Mouse (Mus musculus) forebrain, embryonic 11.5 days (tissue): ENCODE data around the gene Cacna2d1. TPM values are rescaled to one million over a fixed set of nuclear protein-coding genes. Genes with fewer than 3 reads are reported as not detected.

ENCODE experiments used
- ATAC-seq: fragments of 200-750 bp; cut with Nextera tagmentation; replicated peaks from 2 replicates; pipeline ENCODE4 v1.8.0; 2017; ENCODE audit warnings: moderate TSS enrichment; ENCODE audit not compliant: low FRiP score
- DNase-seq: peaks from one replicate; pipeline ENCODE4 v3.0.0-alpha.2; 2017; ENCODE audit warnings: low spot score
- H3K27ac ChIP-seq: fragments of 300-500 bp; sonication (generic); 2 replicates; pipeline ENCODE4 v1.5.1; 2014; ENCODE audit warnings: low read depth, low read length
- H3K27me3 ChIP-seq: fragments of 300-500 bp; sonication (generic); 2 replicates; pipeline ENCODE4 v1.6.1; 2014; ENCODE audit warnings: mild to moderate bottlenecking, low read length, mixed read lengths; ENCODE audit not compliant: control insufficient read depth, insufficient read depth
- H3K36me3 ChIP-seq: fragments of 300-500 bp; sonication (generic); 2 replicates; pipeline ENCODE4 v1.6.1; 2014; ENCODE audit warnings: mild to moderate bottlenecking, low read length, moderate library complexity, mixed read lengths; ENCODE audit not compliant: control insufficient read depth, insufficient read depth
- H3K4me1 ChIP-seq: fragments of 300-500 bp; sonication (generic); replicated peaks from 2 replicates; pipeline ENCODE4 v1.6.1; 2014; ENCODE audit warnings: low read length, mixed read lengths; ENCODE audit not compliant: control insufficient read depth, insufficient read depth
- H3K4me2 ChIP-seq: fragments of 300-500 bp; sonication (generic); 2 replicates; pipeline ENCODE4 v1.6.1; 2014; ENCODE audit warnings: low read depth, mild to moderate bottlenecking, low read length, moderate library complexity, mixed read lengths; ENCODE audit not compliant: severe bottlenecking
- H3K4me3 ChIP-seq: fragments of 300-500 bp; sonication (generic); 2 replicates; pipeline ENCODE4 v1.5.1; 2014; ENCODE audit warnings: low read depth, low read length
- H3K9ac ChIP-seq: fragments of 300-500 bp; sonication (generic); 2 replicates; pipeline ENCODE4 v1.6.1; 2014; ENCODE audit warnings: low read length
- H3K9me3 ChIP-seq: fragments of 300-500 bp; sonication (generic); 2 replicates; pipeline ENCODE4 v1.6.1; 2016; ENCODE audit warnings: low read length, mixed read lengths; ENCODE audit not compliant: control insufficient read depth
- WGBS: fragments of 180-500 bp; shearing (Covaris S2); extraction: QIAGEN DNeasy Blood & Tissue Kit; methylation state at CpG from one replicate; pipeline ENCODE4 v1.1.7; 2014; 5-methylcytosine and 5-hydroxymethylcytosine counted together
- polyA plus RNA-seq: library from polyadenylated mRNA; unstranded; fragments of >200 nt; fragmentation: Nextera tagmentation; extraction: Ambion mirVana; gene quantifications from 2 replicates; pipeline ENCODE4 v1.2.1, GENCODE M21; 2014

The Cacna2d1 gene
- polyA plus RNA-seq, 1 experiment from 2014 or later = 21.9 TPM

GRCm38 (mm10) chr5:15991428-15992139 lies 57.1 kb downstream of the Cacna2d1 start:
- Histone ChIP-seq H3K4me3 (no peak overlapping the region), H3K4me2 (no peak overlapping the region), H3K27me3 (peaks cover 40% of the 10 kb centered on the region), H3K9ac (no peak overlapping the region), H3K4me1 (no peaks in the 10 kb centered on the region), H3K27ac (peak overlapping the region; percentile 31; the same call in 1 of the 2 replicates), H3K36me3 (no peaks in the 10 kb centered on the region), H3K9me3 (no peaks in the 10 kb centered on the region)
- peak; percentile 51; the same call in 1 of the 2 replicates for ATAC-seq
- no peak for DNase-seq
- 50% methylated on average over 12 of the region's 12 CpGs for WGBS

DNA sequence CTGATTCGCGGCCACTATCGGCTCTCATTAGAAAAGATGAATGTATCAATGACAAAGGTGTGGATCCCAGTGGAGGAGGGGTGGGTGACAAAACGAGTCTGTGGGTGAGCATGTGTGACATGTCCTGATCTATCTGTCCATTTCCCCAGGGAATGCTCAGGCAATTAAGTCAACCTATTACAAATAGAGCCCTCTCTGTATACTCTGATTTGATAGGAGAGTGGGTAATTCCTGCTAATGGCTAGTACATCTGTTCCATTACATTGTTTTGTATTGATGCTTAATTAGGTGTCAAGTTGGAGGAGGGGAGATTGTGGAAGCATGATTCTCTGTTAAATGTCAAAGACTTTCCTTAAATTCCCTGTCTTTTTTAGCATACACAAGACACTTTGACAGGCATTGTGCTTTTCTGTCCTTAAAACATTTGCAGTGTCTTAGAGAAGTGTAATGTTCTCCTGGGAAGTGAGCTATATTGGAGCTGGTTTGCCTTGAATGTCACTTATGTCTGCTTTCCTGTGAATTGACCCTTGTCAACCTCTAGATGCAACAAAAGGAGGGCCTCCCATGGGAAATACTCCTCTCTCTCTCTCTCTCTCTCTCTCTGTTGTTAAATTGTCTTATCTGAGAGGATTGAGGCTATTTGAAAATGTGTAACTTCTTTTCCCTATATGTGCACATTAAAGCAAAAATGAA lies 58.9 kb downstream of the Cacna2d1 start:
- no peaks in the 10 kb centered on the region for H3K4me1 ChIP-seq
- 0 out of 2 replicates have a peak overlapping the region, but pooled peaks have one; percentile 37 for H3K27ac ChIP-seq
- ATAC-seq = peak; percentile 82
- no peak for DNase-seq
- H3K36me3 ChIP-seq = no peaks in the 10 kb centered on the region
- no peak overlapping the region for H3K9ac ChIP-seq
- WGBS = 28% methylated on average over 4 of the region's 4 CpGs
- H3K27me3 ChIP-seq = peaks cover 35% of the 10 kb centered on the region
- no peaks in the 10 kb centered on the region for H3K9me3 ChIP-seq
- H3K4me2 ChIP-seq = no peak overlapping the region
- no peak overlapping the region for H3K4me3 ChIP-seq

- peaks cover 8% of the 10 kb centered on the region; the same call in 1 of the 2 replicates for H3K27me3 ChIP-seq
- no peaks in the 10 kb centered on the region for H3K36me3 ChIP-seq
- no peak overlapping the region for H3K9ac ChIP-seq
- no peak for DNase-seq
- ATAC-seq = no peak
- WGBS = 85% methylated on average over 3 of the region's 3 CpGs
- H3K4me1 ChIP-seq = no peaks in the 10 kb centered on the region
- no peak overlapping the region for H3K4me3 ChIP-seq
- no peak overlapping the region for H3K4me2 ChIP-seq
- H3K27ac ChIP-seq = no peak overlapping the region
- no peaks in the 10 kb centered on the region for H3K9me3 ChIP-seq
Observed at GRCm38 (mm10) chr5:15997190-15997589, 62.7 kb downstream of the Cacna2d1 start.

GRCm38 (mm10) chr5:15997769-15998168 lies 63.3 kb downstream of the Cacna2d1 start:
- Histone ChIP-seq H3K4me3 (no peak overlapping the region), H3K9ac (no peak overlapping the region), H3K36me3 (no peaks in the 10 kb centered on the region), H3K27ac (no peak overlapping the region), H3K9me3 (no peaks in the 10 kb centered on the region), H3K4me1 (no peaks in the 10 kb centered on the region; the same call in 1 of the 2 replicates), H3K4me2 (no peak overlapping the region), H3K27me3 (peaks cover 8% of the 10 kb centered on the region; the same call in 1 of the 2 replicates)
- ATAC-seq = no peak
- DNase-seq = no peak
- WGBS = 87% methylated on average over 1 of the region's 1 CpGs

GRCm38 (mm10) chr5:16000917-16001316 lies 66.4 kb downstream of the Cacna2d1 start:
- 83% methylated on average over 2 of the region's 2 CpGs for WGBS
- H3K4me3 ChIP-seq = no peak overlapping the region
- H3K9me3 ChIP-seq = no peaks in the 10 kb centered on the region
- H3K36me3 ChIP-seq = no peaks in the 10 kb centered on the region
- ATAC-seq = no peak
- H3K4me1 ChIP-seq = peaks cover 2% of the 10 kb centered on the region; the same call in 1 of the 2 replicates
- H3K4me2 ChIP-seq = no peak overlapping the region
- H3K9ac ChIP-seq = no peak overlapping the region
- no peak for DNase-seq
- H3K27ac ChIP-seq = no peak overlapping the region
- peaks cover under 1% of the 10 kb centered on the region; the same call in 1 of the 2 replicates for H3K27me3 ChIP-seq

- Histone ChIP-seq H3K4me3 (no peak overlapping the region), H3K27ac (peak overlapping the region; percentile 51), H3K9ac (no peak overlapping the region), H3K4me2 (0 out of 2 replicates have a peak overlapping the region, but pooled peaks have one; percentile 11), H3K27me3 (no peaks in the 10 kb centered on the region; the same call in 1 of the 2 replicates), H3K9me3 (no peaks in the 10 kb centered on the region), H3K4me1 (peaks cover 2% of the 10 kb centered on the region; the same call in 1 of the 2 replicates), H3K36me3 (no peaks in the 10 kb centered on the region)
- WGBS = 20% methylated on average over 9 of the region's 9 CpGs
- ATAC-seq = peak; percentile 65
- peak; percentile 64 for DNase-seq
Observed at GRCm38 (mm10) chr5:16002431-16003063, 68.1 kb downstream of the Cacna2d1 start.

DNA sequence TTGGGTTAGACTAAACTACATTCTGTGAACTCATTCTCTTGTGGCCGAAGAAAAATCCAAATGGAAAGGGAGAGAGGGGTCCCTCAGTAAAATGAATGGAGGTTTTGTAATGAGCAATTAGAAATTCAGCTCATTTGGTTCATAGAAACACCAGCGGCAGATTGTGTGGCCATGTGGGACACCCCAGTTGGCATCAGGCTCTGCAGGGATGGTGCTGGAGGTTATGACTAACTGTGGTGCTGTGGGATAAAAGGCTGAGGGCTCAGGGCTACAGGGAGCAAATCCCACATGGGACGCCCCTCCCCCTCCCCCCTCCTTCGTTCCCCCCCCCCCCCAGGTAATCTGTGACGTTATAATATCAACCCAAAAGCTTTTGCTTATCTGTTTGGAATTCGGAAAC lies 69.8 kb downstream of the Cacna2d1 start:
- 49% methylated on average over 6 of the region's 6 CpGs for WGBS
- Histone ChIP-seq H3K4me1 (peaks cover 2% of the 10 kb centered on the region; the same call in 1 of the 2 replicates), H3K9ac (no peak overlapping the region), H3K27me3 (no peaks in the 10 kb centered on the region; the same call in 1 of the 2 replicates), H3K36me3 (no peaks in the 10 kb centered on the region), H3K27ac (no peak overlapping the region), H3K4me2 (no peak overlapping the region), H3K4me3 (no peak overlapping the region), H3K9me3 (no peaks in the 10 kb centered on the region)
- ATAC-seq = peak; percentile 65; the same call in 1 of the 2 replicates
- no peak for DNase-seq

DNA sequence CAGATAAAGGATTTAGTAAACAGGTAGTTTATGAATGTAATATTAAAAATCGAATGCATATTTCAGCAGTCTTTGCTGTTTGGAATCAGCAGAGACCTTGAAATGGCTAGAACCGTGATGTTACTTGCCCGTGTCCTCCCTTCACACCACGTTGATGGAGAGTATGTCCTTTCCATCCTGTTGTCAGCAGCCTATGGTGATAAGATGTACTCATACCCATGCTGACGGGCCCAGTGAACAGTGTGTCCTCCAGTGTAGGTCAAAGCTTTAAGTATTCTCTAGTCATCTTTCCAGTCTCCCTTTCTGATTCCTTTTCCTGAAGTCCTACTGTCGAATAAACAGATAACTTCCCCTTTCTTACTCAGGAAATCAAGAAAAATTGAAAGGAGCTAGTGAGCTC lies 72.5 kb downstream of the Cacna2d1 start:
- no peak overlapping the region for H3K9ac ChIP-seq
- DNase-seq = no peak

More for the DNA sequence above, 72.5 kb downstream of the Cacna2d1 start:
- Histone ChIP-seq H3K9me3 (no peaks in the 10 kb centered on the region), H3K4me1 (peaks cover 2% of the 10 kb centered on the region; the same call in 1 of the 2 replicates), H3K27ac (no peak overlapping the region), H3K36me3 (no peaks in the 10 kb centered on the region), H3K4me3 (no peak overlapping the region), H3K27me3 (no peaks in the 10 kb centered on the region), H3K4me2 (no peak overlapping the region)
- whole genome bisulfite sequencing = 87% methylated on average over 6 of the region's 6 CpGs
- no peak for ATAC-seq
